Mouse (Mus musculus): ENCODE results near the gene Tcf7l1.
A peak's percentile ranks its signal among the peaks of the same experiment; 100 is the strongest.

Tcf7l1 gene

GRCm38 (mm10) chr6:72787948-72788891, 834 bp downstream of the Tcf7l1 start:
- DNase-seq (ENCODE audit: extremely low read depth, insufficient read length, low spot score): peak; percentile 71

DNA sequence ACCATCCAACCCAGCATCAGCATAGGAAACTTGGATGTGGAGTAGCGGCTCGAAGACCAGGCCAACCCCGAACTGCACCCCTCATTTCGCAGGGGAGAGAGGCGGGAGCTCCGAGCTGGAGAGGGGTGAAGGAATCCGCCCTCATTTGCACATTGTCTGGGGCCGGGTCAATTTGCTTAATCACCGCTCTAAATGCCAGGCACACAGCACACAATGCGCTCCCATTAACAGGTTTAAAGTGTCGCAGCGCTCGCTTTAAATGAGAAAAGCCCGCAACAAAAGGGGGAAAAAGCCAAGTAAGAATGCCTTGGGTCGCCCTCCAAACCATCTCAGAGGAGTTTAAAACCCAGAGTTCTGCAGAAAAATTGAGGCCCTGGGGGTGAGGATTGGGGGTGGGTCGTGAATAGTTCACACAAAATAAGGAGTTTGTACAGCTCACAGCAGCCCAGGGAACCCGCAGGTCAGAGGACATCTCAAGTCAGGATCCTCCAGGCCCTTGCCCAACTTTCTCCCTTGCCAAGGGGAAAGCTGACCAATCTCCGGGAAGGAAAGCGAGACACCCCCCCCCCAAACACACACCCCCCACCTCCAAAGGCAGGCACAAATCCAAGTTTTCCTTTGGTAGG, 1.6 kb downstream of the Tcf7l1 start:
- no peak for DNase-seq (ENCODE audit: extremely low read depth, insufficient read length, low spot score)

DNA sequence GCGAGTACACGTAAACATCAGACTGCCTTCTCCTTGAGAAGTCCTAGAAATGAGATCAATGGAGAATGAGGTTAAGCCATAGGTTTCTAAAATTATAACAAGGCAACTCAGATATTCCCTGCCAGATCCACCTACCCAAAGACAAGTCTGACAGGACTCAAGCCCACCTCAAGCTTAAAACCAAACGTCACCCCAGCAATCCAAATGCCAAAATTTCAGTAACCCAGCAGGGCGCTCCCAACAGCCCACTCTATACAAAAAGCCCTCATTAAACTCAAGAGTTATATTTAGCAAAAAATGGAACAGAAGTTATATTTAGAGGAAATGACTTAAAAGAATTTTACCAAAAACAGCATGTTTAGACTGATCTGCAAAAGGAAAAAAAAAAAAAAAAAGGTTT, 5.3 kb downstream of the Tcf7l1 start:
- DNase-seq (ENCODE audit: extremely low read depth, insufficient read length, low spot score): no peak

DNA sequence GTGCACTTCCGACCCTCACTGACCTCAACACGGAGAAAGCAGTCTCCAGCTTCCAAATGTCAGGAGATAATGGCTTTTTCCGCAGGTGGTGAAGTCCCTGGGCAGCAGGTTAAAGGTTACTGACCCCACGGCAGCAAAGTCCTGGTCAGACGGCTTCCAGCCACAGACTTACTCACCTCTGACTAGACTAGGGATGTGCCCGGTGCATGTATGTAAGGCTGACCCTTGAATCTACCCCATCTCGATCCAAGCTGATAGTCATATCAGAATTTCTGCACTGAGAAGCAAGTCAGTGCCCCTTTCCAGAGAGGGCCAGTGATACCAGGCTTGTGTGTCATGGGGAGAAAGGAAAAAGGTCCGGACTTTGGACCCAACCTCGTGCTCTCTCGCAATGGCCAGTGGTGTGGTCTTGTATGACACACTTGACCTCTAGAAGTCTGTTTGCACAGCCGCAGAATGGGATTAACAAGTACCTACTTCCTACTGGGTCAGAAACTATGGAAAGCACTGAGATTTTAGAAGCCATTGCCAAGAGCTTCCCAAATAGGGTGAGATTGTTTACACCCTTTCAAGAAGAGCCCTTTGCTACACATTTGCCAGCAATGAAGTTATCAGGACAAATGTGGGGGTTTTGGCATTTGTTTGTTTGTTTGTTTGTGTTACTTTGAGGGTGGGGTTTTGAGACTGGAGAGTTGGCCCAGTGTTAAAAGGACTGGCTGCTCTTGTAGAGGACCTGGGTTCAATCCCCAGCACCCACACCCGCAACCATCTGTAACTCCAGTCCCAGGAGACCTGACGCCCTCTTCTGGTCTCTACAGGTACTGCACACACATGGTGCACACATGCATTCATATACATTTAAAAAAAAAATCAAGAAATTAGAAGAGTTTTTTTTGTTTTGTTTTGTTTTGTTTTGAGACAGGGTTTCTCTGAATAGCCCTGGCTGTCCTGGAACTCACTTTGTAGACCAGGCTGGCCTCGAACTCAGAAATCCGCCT, 10.0 kb downstream of the Tcf7l1 start:
- DNase-seq (ENCODE audit: extremely low read depth, insufficient read length, low spot score): no peak

- no peak for DNase-seq (ENCODE audit: extremely low read depth, insufficient read length, low spot score)
Measured at GRCm38 (mm10) chr6:72777212-72777611, 11.8 kb downstream of the Tcf7l1 start.

DNA sequence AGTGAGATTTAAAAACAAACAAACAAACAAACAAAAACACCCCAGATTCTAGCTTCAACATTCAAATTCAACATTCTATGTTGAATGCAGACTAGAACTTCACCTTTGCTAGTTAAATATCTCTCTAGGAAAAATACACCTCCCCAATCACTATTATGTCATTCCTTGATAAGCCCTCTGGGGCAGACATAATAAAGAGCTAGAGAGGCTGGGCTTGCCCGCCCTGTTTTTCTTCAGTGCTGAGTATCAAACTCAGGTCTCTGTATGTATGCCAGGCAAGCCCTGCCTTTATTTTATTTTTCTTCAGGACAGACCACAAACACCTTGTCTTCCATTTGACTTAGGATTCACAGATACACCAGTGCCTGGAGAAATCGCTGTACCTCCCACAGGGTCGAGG, 14.8 kb downstream of the Tcf7l1 start:
- DNase-seq (ENCODE audit: extremely low read depth, insufficient read length, low spot score): no peak

- DNase-seq (ENCODE audit: extremely low read depth, insufficient read length, low spot score): no peak
Measured at GRCm38 (mm10) chr6:72769915-72770776, 18.9 kb downstream of the Tcf7l1 start.

DNA sequence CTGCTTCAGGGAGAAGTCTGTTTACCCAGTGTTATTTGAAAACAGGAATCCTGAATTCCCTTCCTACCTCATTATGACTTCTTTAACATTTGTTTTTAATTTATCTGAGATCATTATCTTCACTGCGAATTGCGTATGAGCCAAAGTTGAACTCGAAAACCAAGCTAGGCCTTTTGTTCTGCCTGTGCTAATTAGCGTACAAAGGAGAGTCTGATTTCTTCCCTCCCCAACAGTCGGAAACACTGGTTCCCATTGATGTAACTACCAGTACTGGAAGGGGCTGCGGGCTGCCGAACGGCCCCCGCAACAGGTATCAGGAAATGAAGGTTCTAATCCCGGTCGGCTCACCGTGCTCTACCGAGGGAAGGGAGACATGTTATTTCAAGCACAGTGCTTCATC, 19.7 kb downstream of the Tcf7l1 start:
- DNase-seq (ENCODE audit: extremely low read depth, insufficient read length, low spot score): no peak

- no peak for DNase-seq (ENCODE audit: extremely low read depth, insufficient read length, low spot score)
Measured at GRCm38 (mm10) chr6:72768804-72769203, 20.2 kb downstream of the Tcf7l1 start.

DNA sequence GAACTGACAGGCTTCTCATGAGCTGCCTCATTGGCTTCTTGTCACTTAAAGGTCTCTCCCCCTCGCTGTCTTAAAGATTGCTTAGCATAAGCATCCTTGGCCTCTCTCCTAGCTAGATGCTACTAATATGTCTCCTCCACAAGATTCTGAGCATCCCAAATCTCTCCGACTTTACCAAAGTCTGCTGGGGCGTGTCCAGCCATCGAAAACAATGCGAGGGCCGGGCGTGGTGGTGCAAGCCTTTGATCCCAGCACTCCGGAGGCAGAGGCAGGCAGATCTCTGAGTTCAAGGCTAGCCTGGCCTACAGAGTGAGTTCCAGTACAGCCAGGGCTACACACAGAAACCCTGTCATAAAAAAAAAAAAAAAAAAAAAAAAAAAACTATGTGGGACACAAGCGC, 21.0 kb downstream of the Tcf7l1 start:
- DNase-seq (ENCODE audit: extremely low read depth, insufficient read length, low spot score): no peak

GRCm38 (mm10) chr6:72763616-72764015, 25.4 kb downstream of the Tcf7l1 start:
- DNase-seq (ENCODE audit: extremely low read depth, insufficient read length, low spot score): no peak

DNA sequence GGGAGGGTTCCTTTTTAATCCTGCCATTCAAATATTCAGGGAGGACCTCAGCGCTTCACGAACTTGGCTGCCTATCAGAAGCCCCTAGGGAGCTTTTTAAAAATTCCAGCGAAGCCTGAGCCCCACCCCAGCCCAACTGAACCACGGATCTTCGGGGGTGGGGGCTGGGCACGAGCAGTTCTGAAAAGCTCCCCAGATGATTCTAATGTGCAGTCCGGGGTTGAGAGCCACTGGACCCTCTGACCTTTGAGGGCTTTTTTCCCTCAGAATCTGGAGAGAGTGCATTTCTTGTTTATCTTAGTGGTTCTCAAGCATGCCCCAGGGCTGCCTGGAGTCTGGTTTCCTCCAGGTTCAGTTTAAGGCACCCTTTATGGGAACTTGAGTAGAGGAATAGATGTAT, 27.4 kb downstream of the Tcf7l1 start:
- no peak for DNase-seq (ENCODE audit: extremely low read depth, insufficient read length, low spot score)

DNA sequence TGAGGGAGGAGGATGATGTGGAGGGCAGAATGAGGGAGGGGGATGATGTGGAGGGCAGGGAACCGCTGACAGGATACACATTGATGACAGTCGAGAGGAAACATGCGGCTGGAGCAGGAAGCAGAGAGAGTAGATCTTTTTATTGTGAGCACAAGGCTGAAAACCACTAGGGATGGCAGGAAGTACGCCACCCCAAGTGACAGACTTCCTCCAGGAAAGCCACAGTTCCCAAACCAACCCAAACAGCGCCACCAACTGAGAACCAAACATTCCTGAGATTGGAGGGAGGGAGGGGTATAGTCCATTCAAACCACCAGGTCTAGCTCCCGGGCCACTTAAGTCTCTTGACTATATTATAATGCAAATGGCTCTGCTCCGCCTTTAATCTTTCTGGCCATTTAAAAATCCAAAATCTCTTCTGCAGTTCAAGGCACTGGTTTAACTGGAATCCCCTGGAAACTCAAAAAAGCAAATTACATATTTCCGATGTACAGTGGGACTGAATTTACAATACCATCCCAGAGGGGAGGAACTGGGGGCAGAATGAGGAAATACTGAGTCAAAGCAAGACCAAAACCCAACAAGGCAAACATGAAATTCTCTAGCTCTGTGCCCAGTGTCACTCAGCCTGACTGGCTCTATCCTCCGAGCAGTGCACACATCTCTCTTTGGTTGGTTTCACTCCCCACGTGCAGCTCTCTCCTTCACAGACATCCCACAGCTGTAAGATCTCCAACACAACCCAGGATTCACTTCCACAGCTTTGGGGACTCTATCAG, 30.6 kb downstream of the Tcf7l1 start:
- DNase-seq (ENCODE audit: extremely low read depth, insufficient read length, low spot score): no peak

DNA sequence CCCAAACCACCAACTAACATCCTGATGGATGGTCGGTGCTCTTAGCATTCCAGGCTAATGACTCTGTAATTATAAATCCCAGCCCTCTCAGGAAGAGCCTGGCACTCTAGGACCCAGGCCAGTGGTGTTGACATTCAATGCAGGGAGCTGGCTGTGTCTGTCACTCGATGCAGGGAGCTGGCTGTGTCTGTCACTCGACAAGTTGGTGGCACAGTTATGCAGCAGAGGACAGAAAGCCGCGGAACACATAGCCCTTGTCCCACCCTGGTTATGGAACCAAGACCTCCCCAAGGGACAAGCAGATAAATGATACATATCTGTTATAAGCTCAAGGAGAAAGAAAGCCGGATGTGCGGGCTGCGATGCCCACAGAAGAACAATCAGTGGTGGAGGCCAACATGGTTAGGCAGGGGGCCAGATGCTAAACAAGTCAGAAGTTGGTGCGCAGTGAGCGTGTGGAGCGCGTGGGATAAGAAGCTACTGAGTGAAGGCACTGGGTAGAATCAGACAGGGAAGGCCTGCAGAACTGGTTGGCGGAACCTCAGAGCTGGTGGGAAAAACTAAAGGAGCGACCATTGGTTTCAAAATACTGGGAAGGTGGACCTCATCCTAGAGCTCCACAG, 33.7 kb downstream of the Tcf7l1 start:
- no peak for DNase-seq (ENCODE audit: extremely low read depth, insufficient read length, low spot score)

DNA sequence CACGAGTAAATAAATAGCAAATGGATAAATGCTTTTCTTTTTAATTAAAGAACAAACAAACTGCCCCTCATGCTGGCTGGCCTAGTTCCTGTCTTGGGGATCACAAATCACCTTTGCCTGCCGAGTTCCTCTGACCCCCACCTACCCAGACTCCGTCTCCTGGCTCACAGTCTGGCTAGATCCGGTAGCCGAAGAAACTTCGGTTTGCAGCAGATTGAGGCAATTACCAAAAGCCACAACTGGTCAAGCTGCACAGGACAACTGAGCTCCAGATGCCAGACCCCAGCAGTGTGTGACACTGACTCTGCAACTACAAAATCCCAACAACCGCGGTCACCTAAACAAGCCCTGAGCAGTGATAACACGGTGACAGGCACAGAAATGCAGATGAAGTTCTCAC, 34.8 kb downstream of the Tcf7l1 start:
- DNase-seq (ENCODE audit: extremely low read depth, insufficient read length, low spot score): no peak

DNA sequence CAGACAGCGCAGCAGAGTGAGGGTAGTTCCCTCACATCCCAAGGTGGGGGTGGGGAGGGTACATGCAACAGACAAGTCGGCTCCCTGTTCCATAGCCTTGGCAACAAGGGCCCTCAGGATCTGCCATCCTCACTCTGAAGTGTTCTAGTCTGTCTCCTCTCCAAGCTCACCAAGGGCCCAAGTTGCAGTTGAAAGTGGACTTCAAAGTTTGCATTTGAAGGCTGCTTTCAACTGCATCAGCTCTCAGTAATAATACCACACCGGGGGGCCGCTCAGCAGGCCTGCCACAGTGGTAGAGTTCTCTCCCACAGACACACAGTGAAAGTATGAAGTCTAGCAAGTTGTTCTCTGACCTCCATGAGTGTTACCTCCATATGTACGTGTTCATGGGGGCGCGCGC, 35.3 kb downstream of the Tcf7l1 start:
- DNase-seq (ENCODE audit: extremely low read depth, insufficient read length, low spot score): no peak

DNA sequence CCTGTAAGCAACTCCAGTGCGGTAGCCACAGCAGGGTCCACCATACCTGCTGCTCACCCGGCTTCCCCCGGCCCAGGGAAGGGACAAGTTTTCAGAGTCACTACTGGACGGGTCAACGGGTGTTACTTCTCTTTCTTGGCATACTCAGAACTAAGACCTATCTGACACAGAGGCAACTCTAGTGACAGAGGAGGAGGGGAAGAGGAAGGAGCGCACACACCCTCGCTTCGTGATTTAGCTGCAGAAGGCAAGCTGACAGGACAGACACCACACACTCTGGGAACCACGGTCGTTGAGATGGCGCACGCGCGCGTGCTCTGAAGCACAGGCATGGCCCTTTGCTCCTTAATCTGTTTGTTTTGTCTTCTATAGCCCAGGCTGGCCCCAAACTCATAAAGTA, 36.2 kb downstream of the Tcf7l1 start:
- DNase-seq (ENCODE audit: extremely low read depth, insufficient read length, low spot score): no peak

- DNase-seq (ENCODE audit: extremely low read depth, insufficient read length, low spot score): no peak
Measured at GRCm38 (mm10) chr6:72751210-72751609, 37.8 kb downstream of the Tcf7l1 start.

All from 3134 (cell line).